Mouse (Mus musculus) gastrocnemius, adult 18-20 months (tissue): Measurements from ENCODE around the gene Dusp15. TPM values are rescaled to one million over a fixed set of nuclear protein-coding genes. Genes with fewer than 3 reads are reported as not detected.

ENCODE experiments used
- DNase-seq: peaks from one replicate; pipeline ENCODE4 v3.0.0; 2021; ENCODE audit warnings: low spot score
- long read RNA-seq, 2 experiments: library from polyadenylated mRNA; stranded (forward); transcript quantifications; one replicate each; pipeline ENCODE4 v2.0.0; 2021
- total RNA-seq, 2 experiments: library from RNA; stranded (reverse); gene quantifications; 2 replicates each; pipeline ENCODE4 v1.2.3; 2021

Gene Dusp15
- total RNA-seq: under 1 TPM; 0.26 to 0.34 TPM
- long read RNA-seq, experiment 1: 0 reads
- long read RNA-seq, experiment 2: 0 reads

DNA sequence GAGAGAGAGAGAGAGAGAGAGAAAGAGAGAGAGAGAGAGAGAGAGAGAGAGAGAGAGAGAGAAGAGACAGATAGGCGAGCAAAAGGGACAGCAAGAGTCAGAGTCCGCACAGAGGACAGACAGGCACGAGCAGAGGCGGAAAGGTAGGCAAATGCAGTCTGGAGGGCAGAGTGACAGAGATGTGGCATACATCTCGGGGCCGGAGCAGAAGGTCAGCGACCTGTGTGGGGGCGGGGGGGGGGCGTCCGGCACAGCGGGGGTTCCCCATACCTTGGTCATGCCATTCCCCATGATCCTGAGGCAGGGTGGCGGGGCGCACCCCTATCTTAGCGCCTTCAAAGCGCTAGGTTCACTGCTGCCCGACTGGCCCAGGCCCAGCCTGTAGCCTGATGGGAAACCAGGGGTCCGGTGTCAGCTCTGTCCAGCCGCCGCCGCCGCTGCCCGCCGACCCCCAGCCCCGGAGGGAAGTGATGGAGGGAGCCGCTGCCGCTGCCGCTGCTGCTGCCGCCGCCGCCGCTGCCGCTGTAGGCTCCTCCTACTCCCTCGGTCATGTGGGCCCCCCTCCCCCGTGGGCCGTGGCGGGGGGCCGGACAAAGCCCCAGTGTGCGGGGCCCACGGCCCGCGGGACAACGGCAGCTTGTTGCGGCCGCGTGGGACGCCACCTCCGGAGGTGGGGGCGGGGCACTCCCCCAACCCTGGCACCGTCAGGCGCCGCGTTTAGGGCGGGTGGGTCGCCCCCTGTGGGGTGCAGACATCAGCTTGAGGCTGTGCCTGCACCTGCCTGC lies at the start of gene Dusp15:
Gene Dusp15, minus strand, starts transcription at position 634 of the 785 bp plus-strand sequence.
- DNase-seq: no peak

DNA sequence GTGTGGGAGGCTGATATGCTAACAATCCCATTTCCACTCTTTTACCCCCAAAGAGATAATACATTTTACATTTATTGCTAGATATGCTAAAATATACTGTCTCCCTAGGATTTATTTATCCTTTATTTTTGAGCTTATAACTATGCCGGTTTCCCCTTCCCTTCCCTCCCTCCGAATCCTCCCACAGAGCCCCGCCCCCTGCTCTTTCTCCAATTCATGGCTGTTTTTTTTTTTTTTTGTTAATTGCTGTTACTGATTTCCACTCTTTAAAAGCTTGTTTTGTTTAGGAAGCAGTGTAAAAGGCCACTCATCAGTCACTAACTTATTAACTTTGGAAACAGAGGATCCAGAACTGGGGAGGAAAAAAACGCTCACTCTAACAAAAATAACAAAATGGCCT lies 45.5 kb upstream of the Dusp15 start:
- DNase-seq: no peak

DNA sequence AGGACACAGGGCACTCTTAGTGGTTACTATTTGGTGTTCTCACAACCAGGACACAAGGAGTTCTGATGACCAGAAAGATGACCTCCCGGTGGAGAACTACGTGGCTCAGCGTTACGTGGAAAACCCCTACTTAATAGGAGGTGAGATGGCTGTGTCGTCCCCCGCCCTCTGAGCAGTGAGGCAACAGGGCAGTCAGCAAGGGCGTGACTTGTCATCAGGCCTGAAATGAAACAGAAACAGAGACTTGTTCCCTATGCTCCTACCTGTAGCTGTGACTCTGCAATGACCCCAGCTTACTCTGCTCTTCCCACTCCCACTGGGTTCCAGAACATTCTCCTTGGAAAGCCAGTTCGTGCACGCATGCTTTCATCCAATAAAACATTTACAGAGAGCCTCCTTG lies 40.0 kb upstream of the Dusp15 start:
- DNase-seq: no peak

DNA sequence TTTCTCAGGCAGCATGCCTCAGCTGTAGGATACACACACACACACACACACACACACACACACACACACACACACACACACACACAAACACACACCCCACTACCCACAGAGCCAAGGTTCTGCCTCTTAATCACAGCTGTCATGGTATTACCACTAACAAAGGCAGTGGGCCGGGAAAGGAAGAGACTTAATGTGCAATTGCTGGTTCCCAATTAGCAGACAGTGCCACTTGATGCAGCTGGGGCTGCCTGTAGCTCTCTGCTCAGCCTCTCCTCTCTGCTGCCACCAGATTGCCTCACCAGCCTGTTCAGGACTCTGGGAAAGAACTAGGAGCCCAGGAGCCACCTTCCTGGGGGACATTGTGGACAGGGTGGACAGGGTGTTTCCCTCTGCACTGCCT lies 34.1 kb upstream of the Dusp15 start:
- no peak for DNase-seq

DNA sequence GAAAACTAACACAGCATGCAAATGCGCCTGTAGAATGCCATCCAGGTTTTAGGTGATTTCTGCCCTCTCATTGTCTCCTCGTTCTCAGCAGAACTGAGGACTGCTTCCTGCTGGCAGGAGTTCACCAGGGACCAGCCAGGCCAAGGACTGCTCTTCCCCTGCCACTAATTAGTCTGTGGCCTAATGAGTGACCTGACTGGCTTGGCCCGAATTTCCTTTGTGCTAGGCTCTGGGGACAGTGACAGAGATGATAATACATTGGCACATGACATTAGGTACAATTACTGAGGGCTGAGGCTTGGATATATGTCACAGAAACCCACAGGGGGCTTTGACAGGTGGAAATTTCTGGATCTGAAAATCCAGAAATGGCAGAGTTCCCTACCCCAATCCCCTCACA lies 25.5 kb upstream of the Dusp15 start:
- no peak for DNase-seq

DNA sequence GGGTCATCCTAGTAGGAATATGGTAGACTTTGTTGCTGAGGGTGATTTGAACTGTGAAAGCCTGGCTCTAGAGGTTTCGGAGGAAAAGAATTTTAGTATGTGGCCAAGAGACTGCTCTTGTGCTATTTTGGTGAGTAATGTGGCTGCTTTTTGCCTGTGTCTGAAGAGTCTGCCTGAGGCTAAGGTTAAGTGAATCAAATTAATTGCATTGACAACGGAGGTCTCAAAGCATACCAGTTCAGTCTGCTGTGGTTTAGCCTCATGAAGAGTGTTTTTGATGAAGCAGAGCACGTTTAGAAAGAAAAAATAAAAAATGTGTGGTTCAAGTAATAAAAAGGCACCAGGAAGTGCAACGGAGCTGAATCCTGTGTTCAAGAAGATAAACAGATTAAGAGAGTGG lies 14.1 kb upstream of the Dusp15 start:
- no peak for DNase-seq

DNA sequence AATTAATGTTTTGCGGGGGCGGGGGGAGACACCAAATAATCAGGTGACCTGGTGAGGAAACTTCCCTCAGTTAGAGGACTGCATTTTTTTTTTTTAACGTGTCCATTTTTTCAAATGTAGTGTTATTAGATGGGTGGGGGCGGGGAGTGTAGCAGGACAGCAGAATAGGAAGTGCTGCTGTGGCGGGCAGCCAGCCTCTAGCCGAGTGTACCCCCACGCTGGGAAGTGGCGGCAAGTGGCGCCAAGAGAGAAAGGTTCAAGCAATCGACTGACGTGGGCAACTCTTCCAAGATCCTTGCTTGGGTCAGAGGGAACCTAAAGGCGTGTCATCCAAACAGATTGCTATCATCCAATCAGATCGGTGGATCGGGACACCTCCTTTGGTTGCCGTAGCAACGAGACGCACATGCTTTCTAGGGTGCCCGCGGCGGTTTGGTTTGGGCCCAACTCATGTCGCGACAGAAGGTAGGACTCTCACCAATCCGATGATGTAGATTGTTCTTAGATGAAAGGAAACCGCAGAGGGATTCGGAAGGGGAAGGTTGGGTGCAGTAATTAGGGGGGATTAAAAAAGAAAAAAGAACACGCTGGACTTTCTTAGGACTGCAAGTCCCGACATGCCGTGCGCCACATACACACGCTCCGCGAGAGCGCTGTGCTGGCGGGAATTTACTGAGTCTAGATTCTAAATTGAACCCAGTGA lies 10.7 kb upstream of the Dusp15 start, which contains the start of gene Ttll9:
Gene Ttll9, plus strand, starts transcription at position 395 of the 703 bp plus-strand sequence.
- peak; percentile 71 for DNase-seq

DNA sequence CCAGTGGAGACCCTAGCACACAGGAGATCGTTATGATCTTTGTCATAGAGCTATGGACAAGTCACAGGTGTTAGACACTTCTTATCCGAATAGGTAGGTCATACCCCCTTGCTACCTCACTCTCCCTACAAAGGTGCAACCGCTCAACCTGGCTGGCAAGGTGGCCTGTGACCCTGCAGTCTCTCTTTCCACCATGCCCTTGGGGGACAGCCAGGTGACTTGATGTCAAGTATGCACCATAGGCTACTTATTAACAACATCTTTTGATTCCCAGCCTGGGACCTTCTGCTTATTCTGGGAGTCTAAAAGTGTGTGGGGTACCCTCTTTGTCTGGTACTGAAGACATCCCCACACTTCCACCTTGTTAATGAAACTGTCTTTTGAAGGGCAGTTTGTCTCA lies 6.6 kb upstream of the Dusp15 start:
- no peak for DNase-seq

DNA sequence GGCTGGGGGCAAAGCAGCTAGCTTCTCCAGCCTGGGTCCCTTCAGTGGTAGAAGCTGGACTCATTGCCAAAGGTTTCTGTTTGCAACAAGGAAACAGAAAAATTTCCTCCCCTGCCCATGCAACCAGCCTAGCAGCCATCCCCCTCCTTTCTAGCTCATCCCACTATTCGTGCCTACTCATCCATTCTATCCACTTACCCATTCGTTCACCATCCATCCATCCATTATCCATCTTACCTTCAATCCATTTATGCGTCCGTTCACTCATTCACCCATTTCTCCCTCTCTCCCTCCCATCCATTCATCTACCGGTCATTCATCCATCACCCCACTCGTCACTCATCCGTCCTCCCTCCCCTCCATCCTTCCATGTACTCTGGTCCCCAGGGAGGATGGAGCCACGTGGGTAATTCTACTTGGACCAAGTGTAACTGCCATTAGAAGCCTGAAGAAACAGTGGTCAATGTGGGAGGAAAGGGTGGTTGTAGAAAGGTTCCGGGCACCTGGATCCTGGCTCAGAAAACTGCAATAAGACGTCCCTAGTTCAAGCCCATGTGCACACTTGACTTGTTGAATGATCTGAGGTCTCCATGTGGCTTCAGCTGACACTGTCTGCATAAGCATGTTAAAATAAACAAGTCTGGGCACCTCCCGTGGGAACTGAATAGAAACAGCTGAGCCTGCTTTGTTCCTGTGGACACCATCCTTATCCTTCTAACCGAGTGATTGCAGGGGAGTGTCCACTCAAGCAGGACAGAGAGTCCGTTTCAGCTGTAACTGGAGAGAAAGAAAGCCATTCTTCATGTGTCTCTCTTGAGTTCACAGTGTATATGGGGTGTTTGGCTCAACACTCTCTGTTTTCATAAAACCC lies 587 bp upstream of the Dusp15 start:
- DNase-seq: no peak

DNA sequence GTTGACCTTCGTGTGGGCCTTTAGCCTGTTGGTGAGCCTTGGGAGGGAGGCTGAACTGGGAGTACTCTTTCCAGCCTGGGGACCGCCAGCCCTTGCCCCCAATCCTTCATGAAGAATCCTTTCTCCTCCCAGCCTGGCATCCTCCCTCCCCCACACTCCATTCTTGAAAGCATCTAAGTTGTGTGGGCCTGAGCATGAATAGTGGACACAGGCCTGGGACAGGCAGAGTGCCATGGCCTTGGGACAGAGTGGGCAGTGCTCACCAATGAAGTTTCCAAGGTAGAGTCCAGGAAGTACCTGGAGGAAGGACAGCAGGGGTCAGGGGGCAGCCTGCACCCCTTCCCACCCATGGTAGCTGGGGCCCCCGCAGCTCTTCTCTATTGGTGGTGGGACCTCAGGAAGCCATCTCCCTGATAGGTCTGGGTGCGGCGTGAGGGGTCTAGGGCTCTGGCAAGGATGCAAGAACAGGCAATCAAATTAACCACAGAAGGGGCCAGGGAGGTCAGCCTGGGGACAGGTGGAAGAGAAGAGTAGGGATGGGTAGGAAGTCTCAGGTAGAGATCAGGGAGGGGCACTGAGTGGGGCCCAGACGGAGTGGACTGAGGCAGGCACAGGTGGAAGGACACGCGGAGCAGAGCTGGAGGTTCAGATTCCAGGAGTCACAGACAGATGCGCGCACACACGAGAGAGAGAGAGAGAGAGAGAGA lies 987 bp downstream of the Dusp15 start:
- no peak for DNase-seq

DNA sequence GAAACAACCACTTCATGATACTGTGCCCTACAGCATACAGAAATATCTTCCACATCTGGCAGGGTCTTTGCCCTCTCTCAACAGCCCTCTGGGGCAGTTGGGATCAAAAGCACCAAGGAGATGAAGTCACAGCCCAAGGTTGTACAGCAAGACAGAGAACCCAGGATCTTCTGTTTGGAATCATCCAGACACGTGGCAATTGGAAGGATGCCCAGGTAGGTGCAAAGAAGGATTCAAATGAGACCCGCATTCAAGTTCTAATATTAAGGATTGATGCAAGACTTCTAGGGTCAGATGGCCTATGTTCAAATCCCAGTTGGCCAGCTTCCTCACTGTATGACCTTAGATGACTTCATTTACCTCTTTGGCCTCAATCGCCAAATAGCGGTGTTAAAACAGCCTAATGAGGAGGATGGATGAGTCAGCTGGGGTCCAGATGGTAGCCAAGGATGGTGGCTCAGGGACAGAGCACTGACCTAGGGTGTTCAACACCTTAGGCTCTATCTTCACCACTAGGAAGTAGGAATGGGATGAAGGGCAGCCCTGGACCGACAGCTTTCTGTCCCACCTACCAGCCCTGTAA lies 3.0 kb downstream of the Dusp15 start:
- no peak for DNase-seq

DNA sequence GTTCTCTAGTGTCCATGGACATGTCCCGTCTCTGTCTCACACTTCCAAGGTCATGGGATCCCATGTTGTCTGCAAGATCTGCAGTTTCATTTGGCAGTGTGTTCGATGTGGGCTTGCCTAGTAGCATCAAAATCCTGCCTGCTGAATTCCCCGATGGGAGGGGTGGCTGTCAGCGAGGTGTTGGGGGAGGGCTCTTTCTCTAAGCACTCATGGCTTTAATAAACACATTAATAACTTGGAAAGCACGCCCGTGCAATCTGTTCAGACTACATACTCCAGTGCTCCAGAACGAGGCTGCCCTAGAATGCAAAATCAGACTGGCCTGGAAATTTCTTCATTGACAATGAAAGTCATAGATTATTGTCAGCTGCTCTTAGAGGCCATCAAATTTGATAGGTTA lies 4.4 kb downstream of the Dusp15 start:
- DNase-seq: no peak

DNA sequence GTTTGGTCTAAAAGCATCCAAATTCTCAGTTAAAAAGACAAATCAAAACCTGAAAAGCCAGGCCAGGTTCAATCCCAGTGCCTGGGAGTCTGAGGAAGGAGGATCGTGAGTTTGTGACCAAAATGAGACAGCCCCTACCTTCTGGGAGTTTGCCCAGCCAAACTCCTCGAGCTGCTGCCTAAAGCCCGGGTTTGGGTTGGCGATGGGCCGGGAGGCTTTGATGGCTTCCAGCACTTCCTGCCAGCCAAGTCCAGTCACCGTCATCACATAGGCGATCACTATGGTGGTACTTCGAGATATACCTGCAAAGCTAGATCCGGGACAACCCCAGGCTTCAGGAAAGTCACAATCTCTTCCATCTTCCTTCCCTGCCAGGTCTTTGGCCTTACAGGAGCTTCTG lies 7.5 kb downstream of the Dusp15 start:
- DNase-seq: no peak

DNA sequence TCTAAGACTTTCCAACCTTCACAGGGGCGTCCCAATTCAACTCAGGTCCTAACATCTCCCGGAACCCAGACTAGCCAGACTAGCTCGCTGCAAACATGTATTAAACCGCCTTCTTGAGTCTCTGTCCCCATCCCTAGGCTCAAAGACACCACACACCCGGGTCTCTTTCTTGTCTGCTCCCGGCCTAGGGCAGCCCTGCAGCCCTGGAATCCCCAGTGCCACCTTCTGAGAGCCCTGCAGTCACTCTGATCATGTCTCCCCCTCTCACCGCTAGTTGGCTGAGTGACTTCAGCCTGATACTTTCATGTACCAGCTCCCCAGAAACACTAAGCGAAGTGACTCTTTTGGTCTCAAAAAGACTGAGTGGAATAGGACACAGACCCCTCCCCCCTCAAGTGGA lies 7.9 kb downstream of the Dusp15 start:
- DNase-seq: no peak

DNA sequence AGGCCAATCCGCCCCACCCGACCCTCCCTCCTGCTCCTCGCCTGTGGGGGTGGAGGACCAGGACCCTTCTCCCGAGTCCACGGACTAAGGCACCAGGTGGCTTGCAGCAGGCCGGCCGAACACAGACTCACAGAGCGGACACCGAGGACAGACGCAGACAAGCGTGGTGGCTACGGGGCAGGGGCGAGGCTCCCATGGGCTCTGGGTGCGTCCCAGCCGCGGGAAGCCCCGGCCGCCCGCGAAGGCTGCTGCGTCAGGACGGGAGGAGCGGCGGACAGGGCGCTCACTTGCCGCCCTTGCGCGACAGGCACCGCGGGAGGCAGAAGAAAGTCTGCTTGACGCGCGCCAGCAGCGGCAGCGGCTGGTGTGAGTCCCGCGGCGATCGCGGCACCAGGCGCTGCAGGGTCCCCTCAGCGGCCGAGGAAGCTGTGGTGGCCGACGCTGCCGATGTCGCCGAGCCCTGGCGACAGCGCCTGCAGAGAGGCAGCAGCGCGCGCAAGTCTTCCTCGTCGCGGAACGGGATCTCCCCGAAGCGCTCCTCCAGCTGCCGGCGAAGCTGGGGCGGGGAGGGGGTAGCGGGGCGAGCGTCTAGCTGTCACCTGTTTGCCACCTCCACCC lies 8.5 kb downstream of the Dusp15 start:
- no peak for DNase-seq

DNA sequence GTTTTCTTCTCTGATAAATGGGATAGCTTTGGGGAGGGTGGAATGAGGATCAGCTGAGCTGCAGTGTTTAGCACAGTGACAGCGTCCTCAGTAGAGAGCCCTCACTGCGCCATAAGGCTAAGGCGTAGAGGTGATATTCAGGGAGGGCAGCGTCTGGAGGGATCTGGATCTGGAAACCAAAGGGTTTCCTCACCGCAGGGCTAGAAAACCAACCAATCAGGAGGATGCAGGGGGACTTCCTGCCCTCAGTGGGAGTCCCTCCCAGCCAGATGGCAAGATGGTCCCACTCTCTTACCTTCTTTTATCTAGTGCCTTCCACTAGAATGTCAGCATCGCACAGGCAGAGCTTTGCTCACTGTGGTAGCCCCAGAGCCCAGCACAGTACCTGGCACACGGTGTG lies 9.7 kb downstream of the Dusp15 start:
- DNase-seq: no peak

DNA sequence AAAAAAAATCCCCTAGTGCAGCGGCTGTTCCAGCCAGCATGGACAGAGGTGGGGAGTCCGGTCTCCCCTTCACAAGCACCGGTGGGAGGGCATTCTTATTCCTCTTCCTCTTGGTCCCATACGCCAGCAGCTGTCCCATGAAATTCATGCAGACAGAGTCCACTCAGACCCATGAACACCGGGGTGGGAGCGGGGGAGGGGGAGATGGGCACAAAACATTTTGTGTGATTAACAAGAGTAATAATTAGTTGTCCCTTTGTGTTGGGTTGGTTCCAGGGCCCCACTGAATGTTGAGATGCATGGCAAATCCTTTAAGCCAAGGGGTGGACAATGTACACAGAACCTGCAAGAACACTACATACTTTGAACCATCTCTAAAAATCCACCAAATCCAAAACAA lies 10.4 kb downstream of the Dusp15 start:
- DNase-seq: no peak

DNA sequence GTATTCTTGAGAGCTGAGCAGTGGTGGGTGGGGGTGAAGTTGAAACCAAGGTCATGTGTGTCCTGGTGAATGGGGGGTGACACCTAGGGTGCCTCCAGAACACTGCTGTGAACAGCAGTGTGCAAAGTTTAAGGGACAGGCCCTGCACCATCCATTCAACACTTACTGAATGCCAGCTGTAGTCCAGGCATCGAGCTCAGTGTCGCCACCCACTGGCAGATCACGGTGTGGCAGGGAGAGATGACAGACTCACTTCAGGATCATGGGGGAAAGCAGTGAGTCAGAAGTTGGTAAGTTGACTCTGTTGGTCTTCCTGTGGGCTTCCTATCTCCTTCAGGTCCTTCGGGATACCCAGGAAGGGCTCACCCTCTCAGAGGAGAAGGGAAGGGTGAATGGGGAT lies 11.7 kb downstream of the Dusp15 start:
- no peak for DNase-seq

DNA sequence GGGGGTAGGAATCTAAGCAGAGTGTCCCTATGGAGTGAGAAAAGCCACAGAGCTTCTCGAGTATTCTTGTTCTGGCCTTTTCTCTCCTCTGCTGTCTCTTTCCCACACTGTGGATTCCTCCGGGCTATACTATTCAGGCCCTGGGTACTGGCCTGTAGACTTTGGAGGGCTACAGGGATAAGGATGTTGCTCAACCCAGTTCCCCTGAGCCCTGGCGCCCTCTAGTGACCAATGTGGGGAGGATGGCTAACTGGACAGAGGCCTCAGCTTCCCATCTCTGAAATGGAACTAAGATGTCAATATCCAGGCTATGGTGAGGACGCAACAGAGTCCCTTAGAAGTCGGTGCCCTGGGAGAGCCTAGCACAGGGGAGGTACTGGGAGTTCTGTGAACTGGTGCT lies 17.9 kb downstream of the Dusp15 start:
- DNase-seq: peak; percentile 80

DNA sequence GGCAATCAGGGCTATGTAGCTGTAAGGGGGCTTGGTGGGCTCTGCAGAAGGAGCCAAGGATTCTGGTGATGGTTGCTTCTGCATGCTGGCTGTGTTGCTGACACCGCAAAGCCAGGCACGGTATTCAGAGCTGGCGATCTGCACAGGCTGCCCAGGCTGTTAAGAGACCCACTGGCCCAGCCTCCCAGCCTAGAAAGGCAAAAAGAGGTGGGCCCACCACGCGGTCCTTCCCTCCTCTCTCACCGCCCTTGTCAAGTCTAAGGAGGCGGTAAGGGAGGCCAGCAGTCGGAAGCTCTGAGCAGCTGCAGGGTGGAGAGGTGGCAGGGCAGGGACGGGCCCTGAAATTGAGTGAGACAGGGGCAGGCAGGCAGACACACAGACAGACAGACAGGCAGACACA lies 18.4 kb downstream of the Dusp15 start, which contains the start of gene Foxs1:
Gene Foxs1, minus strand, starts transcription at position 161 of the 400 bp plus-strand sequence.
- DNase-seq: no peak
